Mouse (Mus musculus): Measurements from ENCODE around the gene Vipr1.

DNA sequence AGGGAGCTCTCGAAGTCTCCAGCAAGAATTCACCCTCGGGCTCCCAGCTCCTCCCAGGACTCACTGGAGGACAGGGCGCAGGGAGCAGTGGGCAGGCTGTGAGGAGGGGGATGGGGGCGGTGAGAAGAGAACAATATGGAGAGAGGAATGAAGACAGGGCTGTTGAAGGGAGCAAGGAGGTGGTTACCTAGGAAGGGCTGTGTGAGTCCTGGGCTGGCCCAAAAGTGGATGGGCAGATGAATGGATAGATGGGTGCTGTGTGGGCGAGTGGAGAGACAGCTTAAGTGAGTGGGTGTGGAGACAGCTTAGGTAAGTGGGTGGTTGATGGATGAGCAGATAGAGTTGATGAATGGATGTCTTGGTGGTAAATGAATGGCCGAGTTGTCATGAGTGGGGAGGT, 21.0 kb downstream of the Vipr1 start:
- no peak for TF ChIP-seq GATA1 (IDR thresholded peaks at IDR 0.05; ENCODE audit: borderline replicate concordance, low read length)
- TF ChIP-seq FLI1 (IDR thresholded peaks at IDR 0.05; ENCODE audit: low read length) = no peak
